Mouse (Mus musculus) E14TG2a.4 (cell line): ENCODE measurements around the gene Gm4216.
"Not testable (repeated sequence)": the region's sequence is repeated elsewhere in the genome, so short reads cannot be mapped to it uniquely, and the experiment has no call there.

Experiments used
- CTCF ChIP-seq: conservative IDR thresholded peaks from 2 replicates; pipeline ENCODE4 v1.5.1; 2014; ENCODE audit warnings: low read length
- POU5F1 ChIP-seq: IDR thresholded peaks from 2 replicates; pipeline ENCODE4 v1.6.1; 2014; ENCODE audit warnings: low read length, borderline replicate concordance

- not testable (repeated sequence) for TF ChIP-seq CTCF, POU5F1
These were observed 35.5 kb upstream of the Gm4216 start, which contains the start of gene Vmn1r163 for GRCm38 (mm10) chr7:23055240-23055639.
